Mouse (Mus musculus) spleen, adult 2 months (tissue): ENCODE results near the gene Slc2a13.

ENCODE experiments used
- CTCF ChIP-seq: fragments of 200-500 bp; IDR thresholded peaks from 2 replicates; pipeline ENCODE4 v1.5.1; 2011; ENCODE audit warnings: mild to moderate bottlenecking, inconsistent platforms; ENCODE audit not compliant: insufficient read depth, insufficient read length, insufficient replicate concordance; ENCODE audit errors: extremely low read depth
- POLR2A ChIP-seq: fragments of 200-500 bp; IDR thresholded peaks from 2 replicates; pipeline ENCODE4 v1.6.1; 2011; ENCODE audit warnings: low read depth, low read length, inconsistent platforms

DNA sequence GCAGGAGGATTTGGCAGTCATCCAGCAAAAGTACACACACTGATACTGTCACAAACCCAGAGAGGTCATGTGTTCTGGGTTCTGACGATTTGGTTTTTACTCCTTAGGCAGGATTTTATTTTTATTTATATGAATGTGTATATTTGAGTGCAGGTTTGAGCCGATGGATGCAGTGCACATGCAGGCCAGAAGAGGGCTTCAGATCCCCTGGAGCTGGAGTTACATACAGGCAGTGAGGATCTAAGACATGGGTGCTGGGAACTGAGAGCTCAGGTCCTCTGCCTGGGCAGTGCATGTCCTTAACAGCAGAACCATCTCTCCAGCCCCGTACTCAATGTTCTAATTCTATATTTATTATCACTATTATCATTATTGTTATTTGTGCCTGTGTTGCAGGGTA lies 253.7 kb downstream of the Slc2a13 start:
- TF ChIP-seq CTCF (no peak), POLR2A (no peak)
